Mouse (Mus musculus) midbrain, embryonic 15.5 days (tissue): Measurements from ENCODE around the gene Crat. TPM values are rescaled to one million over a fixed set of nuclear protein-coding genes. Genes with fewer than 3 reads are reported as not detected.
A peak's percentile ranks its signal among the peaks of the same experiment; 100 is the strongest.

Experiments used
- ATAC-seq: fragments of 200-750 bp; cut with Nextera tagmentation; replicated peaks from 2 replicates; pipeline ENCODE4 v1.8.0; 2017; ENCODE audit warnings: moderate TSS enrichment
- H3K27ac ChIP-seq: fragments of 300-500 bp; sonication (generic); 2 replicates; pipeline ENCODE4 v1.5.1; 2015; ENCODE audit warnings: mild to moderate bottlenecking, inconsistent platforms
- H3K27me3 ChIP-seq: fragments of 300-500 bp; sonication (generic); replicated peaks from 2 replicates; pipeline ENCODE4 v1.6.1; 2015; ENCODE audit warnings: inconsistent platforms
- H3K36me3 ChIP-seq: fragments of 300-500 bp; sonication (generic); replicated peaks from 2 replicates; pipeline ENCODE4 v1.6.1; 2015; ENCODE audit warnings: inconsistent platforms
- H3K4me1 ChIP-seq: fragments of 300-500 bp; sonication (generic); 2 replicates; pipeline ENCODE4 v1.6.1; 2015; ENCODE audit warnings: inconsistent platforms
- H3K4me2 ChIP-seq: fragments of 300-500 bp; sonication (generic); 2 replicates; pipeline ENCODE4 v1.6.1; 2015; ENCODE audit warnings: inconsistent platforms, mild to moderate bottlenecking, moderate library complexity
- H3K4me3 ChIP-seq: fragments of 300-500 bp; sonication (generic); 2 replicates; pipeline ENCODE4 v1.5.1; 2015; ENCODE audit warnings: mild to moderate bottlenecking, inconsistent platforms
- H3K9ac ChIP-seq: fragments of 300-500 bp; sonication (generic); 2 replicates; pipeline ENCODE4 v1.6.1; 2015; ENCODE audit warnings: mild to moderate bottlenecking, inconsistent platforms
- H3K9me3 ChIP-seq: fragments of 300-500 bp; sonication (generic); 2 replicates; pipeline ENCODE4 v1.6.1; 2016; ENCODE audit warnings: inconsistent platforms
- WGBS: fragments of 180-500 bp; shearing (Covaris S2); methylation state at CpG from one replicate; pipeline ENCODE4 v1.1.7; 2015; ENCODE audit warnings: mixed read lengths; 5-methylcytosine and 5-hydroxymethylcytosine counted together
- polyA plus RNA-seq: library from polyadenylated mRNA; unstranded; fragments of >200 nt; fragmentation: Nextera tagmentation; extraction: Ambion mirVana; gene quantifications from 2 replicates; pipeline ENCODE4 v1.2.1, GENCODE M21; 2015

Crat gene
- polyA plus RNA-seq, 1 experiment from 2014 or later, result 22.5 TPM

DNA sequence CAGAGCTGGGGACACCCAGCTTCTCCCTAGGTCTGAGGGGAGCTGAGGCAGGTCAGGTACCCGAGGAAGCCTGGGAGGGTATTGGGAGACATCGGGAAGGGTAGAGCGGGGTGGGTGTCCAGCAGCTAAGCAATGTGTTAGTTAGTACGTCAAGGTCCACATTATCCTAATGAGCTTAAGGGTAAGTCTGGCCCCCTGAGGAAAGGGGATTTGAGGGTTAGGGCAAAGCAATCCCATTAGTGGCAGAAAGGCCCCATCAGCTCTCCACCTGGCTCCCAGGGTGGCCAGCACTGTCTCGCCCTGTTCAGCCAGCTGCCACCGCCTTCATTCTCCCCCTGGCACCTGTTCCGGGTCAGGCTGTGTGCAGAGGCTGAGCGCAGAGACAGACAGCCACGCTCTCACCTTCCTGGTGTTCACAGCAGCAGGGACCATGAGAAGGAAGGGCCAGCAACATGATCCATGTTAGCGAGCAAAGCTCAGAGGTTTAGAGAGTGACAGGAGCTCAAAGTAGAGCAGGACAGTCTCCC is 17.6 kb downstream of the Crat start:
- no peak for ATAC-seq
- H3K9ac ChIP-seq, result no peak overlapping the region
- WGBS, result 48% methylated on average over 10 of the region's 10 CpGs

DNA sequence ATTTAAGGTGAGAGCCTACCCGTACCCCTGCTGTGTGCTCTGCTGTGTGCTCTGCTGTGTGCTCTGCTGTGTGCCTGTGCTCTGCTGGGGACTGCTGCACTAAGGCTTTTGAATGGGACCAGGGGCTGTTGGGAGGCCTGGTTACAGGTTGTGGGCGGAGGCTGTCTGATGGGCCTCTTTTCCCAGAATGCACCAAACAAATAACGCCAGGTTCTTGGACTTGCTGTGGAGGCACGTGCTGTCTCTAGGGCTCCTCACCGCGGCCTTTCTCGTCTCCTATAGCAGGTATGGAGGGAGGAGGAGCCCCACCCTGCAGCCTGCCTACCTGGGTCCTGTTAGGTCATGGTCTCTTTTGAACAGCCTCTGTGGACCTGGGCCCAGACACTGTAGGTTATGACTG is 19.4 kb downstream of the Crat start:
- Histone ChIP-seq H3K4me3 (no peak overlapping the region), H3K27ac (no peak overlapping the region), H3K36me3 (peaks cover 16% of the 10 kb centered on the region; the same call in 1 of the 2 replicates), H3K27me3 (no peaks in the 10 kb centered on the region), H3K4me2 (no peak overlapping the region), H3K4me1 (peaks cover 35% of the 10 kb centered on the region), H3K9me3 (no peaks in the 10 kb centered on the region), H3K9ac (no peak overlapping the region)
- 93% methylated on average over 7 of the region's 7 CpGs for WGBS
- no peak for ATAC-seq

More for the DNA sequence above, 17.6 kb downstream of the Crat start:
- Histone ChIP-seq H3K4me3 (no peak overlapping the region), H3K36me3 (peaks cover 22% of the 10 kb centered on the region), H3K27ac (no peak overlapping the region), H3K27me3 (no peaks in the 10 kb centered on the region), H3K4me2 (no peak overlapping the region), H3K9me3 (no peaks in the 10 kb centered on the region), H3K4me1 (peaks cover 26% of the 10 kb centered on the region)

DNA sequence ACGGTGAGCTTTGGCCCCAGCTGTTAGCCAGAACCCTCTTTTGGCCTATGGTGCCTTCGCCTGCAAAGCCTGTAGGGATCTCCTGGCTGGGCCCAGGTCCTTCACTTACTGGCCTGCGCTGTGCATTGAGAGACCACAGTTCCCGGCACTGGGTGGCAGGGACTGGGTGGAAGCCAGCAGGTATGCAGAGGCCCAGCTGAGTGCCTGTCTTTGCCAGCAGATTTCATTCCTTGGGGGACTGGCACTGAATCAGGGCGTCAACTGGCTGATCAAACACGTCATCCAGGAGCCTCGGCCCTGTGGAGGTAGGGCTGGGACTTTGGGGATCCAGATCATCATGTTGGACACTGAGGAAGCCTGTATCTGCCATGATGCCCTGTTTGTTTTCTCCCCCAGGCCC is 19.9 kb downstream of the Crat start:
- no peak for ATAC-seq
- Histone ChIP-seq H3K9me3 (no peaks in the 10 kb centered on the region), H3K9ac (no peak overlapping the region), H3K27ac (no peak overlapping the region), H3K4me3 (no peak overlapping the region), H3K36me3 (peaks cover 16% of the 10 kb centered on the region; the same call in 1 of the 2 replicates), H3K27me3 (no peaks in the 10 kb centered on the region), H3K4me1 (peaks cover 38% of the 10 kb centered on the region), H3K4me2 (no peak overlapping the region)
- WGBS, result 95% methylated on average over 7 of the region's 7 CpGs

DNA sequence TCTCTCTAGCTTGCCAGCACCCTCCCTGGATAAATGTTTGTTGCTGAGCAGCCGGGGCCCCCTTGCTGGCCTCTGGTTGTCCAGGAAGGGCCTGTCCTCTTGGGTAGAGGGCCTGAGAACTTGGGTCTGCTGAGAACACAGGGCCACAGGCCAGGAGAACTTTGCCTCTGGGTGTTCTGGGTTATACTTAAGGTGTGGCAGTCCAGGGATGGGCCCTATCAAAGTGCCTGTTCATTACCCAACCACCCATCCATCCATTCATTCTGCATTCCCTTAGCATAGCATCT is 22.3 kb downstream of the Crat start:
- H3K9ac ChIP-seq, result peak overlapping the region; percentile 77
- H3K4me3 ChIP-seq, result peak overlapping the region; percentile 78
- H3K27ac ChIP-seq, result no peak overlapping the region
- H3K4me2 ChIP-seq, result peak overlapping the region; percentile 95
- H3K36me3 ChIP-seq, result peaks cover 14% of the 10 kb centered on the region; the same call in 1 of the 2 replicates
- no peaks in the 10 kb centered on the region for H3K9me3 ChIP-seq
- no peak for ATAC-seq
- no peaks in the 10 kb centered on the region for H3K27me3 ChIP-seq
- H3K4me1 ChIP-seq, result peaks cover 24% of the 10 kb centered on the region
- 63% methylated on average over 1 of the region's 1 CpGs for WGBS

DNA sequence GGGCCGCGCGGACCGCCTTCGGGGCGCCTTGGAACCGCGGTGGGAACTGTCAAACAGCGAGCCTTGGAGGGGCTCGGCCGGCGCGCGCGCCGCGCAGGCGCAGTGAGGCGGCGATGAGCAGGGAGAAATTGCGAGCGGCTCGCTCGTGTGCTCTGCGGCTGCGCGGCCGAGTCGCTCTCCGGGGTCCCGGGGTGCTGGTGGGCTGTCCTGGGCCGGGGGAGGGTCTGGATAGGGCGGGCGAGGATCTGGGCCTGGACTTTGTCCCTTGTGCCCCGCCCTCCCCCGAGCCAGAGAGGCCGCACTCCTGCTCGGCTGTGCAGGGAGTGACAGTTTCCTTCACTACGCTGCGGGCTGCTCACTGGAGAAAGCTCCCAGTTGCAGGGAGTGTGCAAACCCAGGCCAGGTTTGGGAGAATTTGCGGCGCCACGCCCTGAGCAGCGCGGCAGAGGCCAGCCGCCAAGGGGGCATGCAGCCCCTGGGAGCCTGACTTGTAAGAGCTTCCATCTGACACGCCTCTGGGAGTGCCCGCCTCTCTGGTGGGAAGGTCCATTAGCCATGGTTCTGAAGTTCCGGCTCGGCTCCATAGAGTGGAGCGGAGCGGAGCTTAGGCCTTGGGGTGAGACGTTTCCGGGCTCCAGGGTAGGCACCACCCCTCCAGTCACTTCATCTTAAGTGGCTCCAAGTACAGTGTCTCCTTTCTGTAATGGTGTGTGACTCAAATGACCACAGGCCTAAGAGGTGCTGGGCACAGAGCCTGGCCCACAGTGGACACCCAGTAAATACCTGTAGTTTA is 22.8 kb downstream of the Crat start:
- peak overlapping the region; percentile 95 for H3K4me2 ChIP-seq
- WGBS, result under 1% methylated on average over 54 of the region's 54 CpGs

DNA sequence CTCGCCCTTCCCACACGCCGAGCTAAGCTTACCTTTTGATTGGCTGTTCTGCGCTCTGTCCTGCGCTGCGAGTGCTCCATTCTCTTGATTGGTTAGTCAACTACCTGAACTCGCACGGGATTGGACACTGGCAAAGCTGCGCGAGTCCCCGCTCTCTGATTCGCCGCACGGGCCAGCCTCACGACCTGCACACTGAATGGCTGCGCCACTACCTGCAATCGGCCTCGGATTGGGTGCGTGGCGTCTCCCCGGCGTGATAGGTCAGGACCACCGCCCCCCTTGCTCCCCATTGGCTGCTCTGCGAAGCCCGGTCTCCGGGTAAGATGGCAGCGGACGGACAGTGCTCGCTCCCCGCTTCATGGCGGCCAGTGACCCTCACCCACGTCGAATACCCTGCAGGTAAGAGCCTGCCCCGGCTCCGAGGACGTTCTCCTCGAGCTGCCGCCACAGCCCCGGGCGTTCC is 23.5 kb downstream of the Crat start, which contains the start of gene Dolpp1:
Gene Dolpp1 (plus strand): TSS at position 141 of the 463 bp plus-strand sequence.
- H3K9me3 ChIP-seq, result no peaks in the 10 kb centered on the region
- H3K4me1 ChIP-seq, result peaks cover 24% of the 10 kb centered on the region
- peak; percentile 99 for ATAC-seq
- H3K9ac ChIP-seq, result peak within 1 kb of the TSS; percentile 77
- WGBS, result under 1% methylated on average over 40 of the region's 40 CpGs
- H3K4me3 ChIP-seq, result peak within 1 kb of the TSS; percentile 78
- peak within 1 kb of the TSS; percentile 93 for H3K27ac ChIP-seq
- H3K27me3 ChIP-seq, result no peaks in the 10 kb centered on the region
- H3K4me2 ChIP-seq, result peak within 1 kb of the TSS; percentile 95
- peaks cover 12% of the 10 kb centered on the region; the same call in 1 of the 2 replicates for H3K36me3 ChIP-seq

More for the DNA sequence above, 22.8 kb downstream of the Crat start:
- Histone ChIP-seq H3K4me1 (peaks cover 24% of the 10 kb centered on the region), H3K9ac (peak overlapping the region; percentile 77), H3K9me3 (no peaks in the 10 kb centered on the region), H3K4me3 (peak overlapping the region; percentile 78), H3K36me3 (peaks cover 14% of the 10 kb centered on the region; the same call in 1 of the 2 replicates), H3K27me3 (no peaks in the 10 kb centered on the region), H3K27ac (peak overlapping the region; percentile 93)
- ATAC-seq, result peak; percentile 81

DNA sequence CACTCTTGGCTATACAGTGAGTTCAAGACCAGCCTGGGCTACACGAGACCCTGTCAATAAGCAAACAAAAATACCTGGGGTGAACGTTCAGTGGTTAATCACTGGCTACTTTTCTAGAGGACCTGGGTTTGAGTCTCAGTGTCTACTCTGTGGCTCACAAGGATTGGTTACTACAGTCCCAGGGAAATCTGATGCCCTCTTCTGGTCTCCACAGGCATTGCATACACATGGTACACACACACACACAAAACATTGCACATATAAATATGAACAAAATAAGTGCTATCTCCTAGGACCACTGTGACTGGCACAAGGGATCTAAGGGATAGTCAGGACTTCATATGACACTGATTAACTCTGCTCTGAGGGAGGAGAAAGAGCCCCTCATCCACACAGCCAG is 26.6 kb downstream of the Crat start:
- ATAC-seq, result no peak
- H3K4me3 ChIP-seq, result no peak overlapping the region
- WGBS, result 86% methylated on average over 2 of the region's 2 CpGs
- H3K27me3 ChIP-seq, result no peaks in the 10 kb centered on the region
- no peaks in the 10 kb centered on the region for H3K36me3 ChIP-seq
- no peaks in the 10 kb centered on the region for H3K9me3 ChIP-seq
- H3K4me1 ChIP-seq, result peaks cover 21% of the 10 kb centered on the region
- H3K27ac ChIP-seq, result no peak overlapping the region
- no peak overlapping the region for H3K9ac ChIP-seq
- no peak overlapping the region for H3K4me2 ChIP-seq

DNA sequence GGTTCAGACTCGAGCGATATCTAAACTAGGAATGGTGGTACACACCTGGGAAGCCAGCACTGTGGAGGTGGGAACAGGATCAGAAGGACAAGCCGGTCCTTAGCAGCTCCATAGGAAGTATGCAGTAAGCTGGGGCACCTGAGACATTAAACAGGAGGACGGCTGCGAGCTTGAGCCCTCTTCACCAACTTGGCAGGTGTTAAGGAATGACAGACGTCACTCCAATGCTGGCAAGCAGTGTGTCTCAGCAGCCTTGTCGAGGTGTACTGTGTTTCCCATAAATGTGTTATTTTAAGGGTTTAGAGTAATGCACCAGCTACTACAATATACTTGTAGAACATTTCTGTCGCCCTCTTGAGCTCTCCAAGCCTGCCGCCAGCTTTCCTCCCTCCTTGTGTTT is 28.7 kb downstream of the Crat start:
- no peaks in the 10 kb centered on the region for H3K9me3 ChIP-seq
- no peak overlapping the region for H3K4me3 ChIP-seq
- H3K36me3 ChIP-seq, result peaks cover 11% of the 10 kb centered on the region
- ATAC-seq, result no peak
- 87% methylated on average over 9 of the region's 9 CpGs for WGBS
- H3K4me1 ChIP-seq, result peaks cover 9% of the 10 kb centered on the region
- H3K4me2 ChIP-seq, result no peak overlapping the region
- H3K27ac ChIP-seq, result no peak overlapping the region
- H3K27me3 ChIP-seq, result no peaks in the 10 kb centered on the region
- no peak overlapping the region for H3K9ac ChIP-seq

DNA sequence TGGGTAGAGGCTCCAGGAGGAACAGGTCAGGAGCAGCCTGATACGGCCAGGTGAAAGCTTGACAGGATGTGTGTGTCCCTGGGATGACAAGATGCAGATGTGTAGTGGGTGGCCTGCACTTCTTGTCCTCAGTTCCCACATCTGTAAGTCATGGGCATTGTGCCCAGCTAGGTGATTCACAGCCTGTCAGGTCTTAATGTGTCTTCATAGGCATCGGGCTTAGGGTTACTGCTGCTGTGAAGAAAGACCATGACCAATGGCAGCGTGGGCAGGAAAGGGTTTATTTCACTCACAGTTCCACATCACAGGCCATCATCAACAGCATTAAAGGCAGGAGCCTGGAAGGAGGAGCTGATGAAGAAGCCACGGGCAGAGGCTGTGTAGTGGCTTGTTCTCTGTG is 30.0 kb downstream of the Crat start:
- no peaks in the 10 kb centered on the region for H3K4me1 ChIP-seq
- H3K4me3 ChIP-seq, result no peak overlapping the region
- no peak overlapping the region for H3K9ac ChIP-seq
- H3K27ac ChIP-seq, result no peak overlapping the region
- ATAC-seq, result no peak
- peaks cover 15% of the 10 kb centered on the region for H3K36me3 ChIP-seq
- WGBS, result 91% methylated on average over 4 of the region's 4 CpGs
- no peaks in the 10 kb centered on the region for H3K9me3 ChIP-seq
- H3K27me3 ChIP-seq, result no peaks in the 10 kb centered on the region
- H3K4me2 ChIP-seq, result no peak overlapping the region

DNA sequence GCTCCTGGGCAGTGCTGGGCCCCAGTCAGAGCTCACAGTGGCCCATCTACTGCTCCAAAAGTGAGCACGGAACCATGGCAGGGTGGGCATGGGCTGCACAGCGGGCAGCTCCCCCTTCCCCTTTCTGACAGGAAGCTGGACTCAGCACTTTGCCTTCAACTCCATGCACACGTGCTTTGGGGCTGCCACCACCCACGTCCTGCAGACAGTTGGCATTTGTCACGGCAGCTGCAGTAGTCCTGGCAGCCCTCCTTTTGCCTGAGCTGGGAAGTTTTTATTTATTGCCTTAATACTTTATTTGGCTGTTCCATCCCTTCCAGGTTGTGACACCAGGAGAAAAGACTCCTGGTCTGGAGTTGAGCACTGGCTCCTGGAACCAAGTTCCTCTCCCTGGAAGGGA is 30.8 kb downstream of the Crat start:
- Histone ChIP-seq H3K4me1 (no peaks in the 10 kb centered on the region), H3K4me2 (no peak overlapping the region), H3K36me3 (peaks cover 17% of the 10 kb centered on the region), H3K9me3 (no peaks in the 10 kb centered on the region), H3K27me3 (no peaks in the 10 kb centered on the region), H3K27ac (no peak overlapping the region), H3K9ac (no peak overlapping the region), H3K4me3 (no peak overlapping the region)
- no peak for ATAC-seq
- 84% methylated on average over 5 of the region's 5 CpGs for WGBS

DNA sequence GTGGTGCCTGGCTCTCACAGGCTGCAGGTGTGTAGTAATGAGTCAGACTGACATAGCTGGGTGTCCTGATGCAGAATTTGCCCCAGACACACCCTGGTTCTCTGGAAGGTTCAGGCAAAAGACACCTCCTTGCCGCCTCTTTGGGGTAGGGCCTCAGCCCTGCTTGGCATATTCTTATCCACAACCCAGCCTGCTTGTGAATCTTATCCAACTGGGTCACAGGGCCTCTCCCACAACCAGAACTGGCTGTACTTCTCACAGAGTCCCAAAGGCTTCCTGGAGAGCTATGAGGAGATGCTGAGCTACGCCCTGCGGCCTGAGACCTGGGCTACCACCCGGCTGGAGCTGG is 34.3 kb downstream of the Crat start:
- no peaks in the 10 kb centered on the region for H3K9me3 ChIP-seq
- no peak overlapping the region for H3K27ac ChIP-seq
- ATAC-seq, result no peak
- H3K9ac ChIP-seq, result no peak overlapping the region
- H3K36me3 ChIP-seq, result peaks cover 39% of the 10 kb centered on the region
- no peaks in the 10 kb centered on the region for H3K4me1 ChIP-seq
- no peaks in the 10 kb centered on the region for H3K27me3 ChIP-seq
- no peak overlapping the region for H3K4me2 ChIP-seq
- 97% methylated on average over 4 of the region's 4 CpGs for WGBS
- no peak overlapping the region for H3K4me3 ChIP-seq

DNA sequence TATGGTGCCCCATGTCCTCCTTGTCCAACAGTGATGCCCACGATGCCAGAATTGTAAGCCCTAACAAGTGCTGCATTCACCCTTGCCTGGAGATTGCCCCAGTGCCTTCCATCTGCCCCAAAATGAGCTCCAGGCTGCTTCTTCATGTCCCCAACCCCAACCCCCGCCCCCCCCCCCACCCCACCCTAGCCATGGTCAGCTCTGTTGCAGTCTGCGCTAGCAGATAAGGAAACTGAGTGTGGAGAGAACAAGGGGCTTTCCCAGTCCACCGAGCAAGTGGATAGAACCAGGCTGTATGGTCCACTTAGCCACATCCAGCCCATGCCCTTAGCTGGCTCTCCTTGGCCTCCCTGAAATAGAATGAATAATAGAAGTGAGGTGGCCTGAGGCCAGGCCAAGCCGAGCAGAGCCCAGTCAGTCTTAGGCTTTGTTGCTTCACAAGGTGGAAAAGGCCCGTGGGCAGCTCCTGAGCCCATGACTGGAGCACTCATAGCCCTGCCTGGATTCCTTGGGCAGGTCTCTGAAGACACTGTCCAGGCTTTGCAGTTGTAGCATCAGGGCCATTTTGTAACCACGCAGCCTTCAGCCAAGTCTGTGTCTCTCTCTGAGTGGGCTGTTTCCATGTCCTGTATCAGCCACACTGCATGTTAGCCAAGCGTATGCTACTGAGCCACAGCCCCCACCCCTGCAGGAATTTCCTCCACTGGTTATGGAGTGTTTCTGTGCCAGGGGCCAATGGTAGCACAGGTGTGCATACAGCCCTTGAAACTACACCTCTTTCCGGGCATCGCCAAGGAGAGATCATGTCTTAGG is 34.8 kb downstream of the Crat start:
- Histone ChIP-seq H3K27me3 (no peaks in the 10 kb centered on the region), H3K4me1 (no peaks in the 10 kb centered on the region), H3K4me3 (no peak overlapping the region), H3K36me3 (peaks cover 45% of the 10 kb centered on the region), H3K9ac (no peak overlapping the region), H3K9me3 (no peaks in the 10 kb centered on the region), H3K4me2 (no peak overlapping the region), H3K27ac (no peak overlapping the region)
- WGBS, result 91% methylated on average over 10 of the region's 10 CpGs
- no peak for ATAC-seq
